Mouse (Mus musculus) stomach, embryonic 14.5 days (tissue): ENCODE results near the gene Lce1m. TPM values are rescaled to one million over a fixed set of nuclear protein-coding genes. Genes with fewer than 3 reads are reported as not detected.

ENCODE experiments used
- polyA plus RNA-seq: library from polyadenylated mRNA; unstranded; fragments of >200 nt; fragmentation: Nextera tagmentation; extraction: Ambion mirVana; gene quantifications from 2 replicates; pipeline ENCODE4 v1.2.1, GENCODE M21; 2014

The Lce1m gene
- polyA plus RNA-seq, 1 experiment from 2014 or later: not detected

Other genes starting within 250 kb of the Lce1m start
- gene Lce1i, start 240.2 kb downstream of the Lce1m start, polyA plus RNA-seq: not detected in 2 replicates
- not detected in 2 replicates for gene Lce1j, start 228.5 kb downstream of the Lce1m start, polyA plus RNA-seq
- not detected in 2 replicates for gene Lce1k, start 211.2 kb downstream of the Lce1m start, polyA plus RNA-seq
- gene Kprp, start 191.8 kb downstream of the Lce1m start, polyA plus RNA-seq: 0.15 TPM in 1 of 2 replicates, not detected in the other
- gene Lce1l, start 167.8 kb downstream of the Lce1m start, polyA plus RNA-seq: not detected in 2 replicates
- not detected in 2 replicates for gene 2310050C09Rik, start 148.8 kb downstream of the Lce1m start, polyA plus RNA-seq
- gene Lce3a, start 92.8 kb downstream of the Lce1m start, polyA plus RNA-seq: not detected in 2 replicates
- gene Lce3b, start 86.1 kb downstream of the Lce1m start, polyA plus RNA-seq: not detected in 2 replicates
- gene Lce3c, start 74.6 kb downstream of the Lce1m start, polyA plus RNA-seq: not detected in 2 replicates
- gene Lce3d, start 61.7 kb downstream of the Lce1m start, polyA plus RNA-seq: not detected in 2 replicates
- not detected in 2 replicates for gene Lce3e, start 52.0 kb downstream of the Lce1m start, polyA plus RNA-seq
- not detected in 2 replicates for gene Lce3f, start 26.8 kb downstream of the Lce1m start, polyA plus RNA-seq
- 0.38 and 0.85 TPM in 2 replicates for gene Crct1, start 3.4 kb downstream of the Lce1m start, polyA plus RNA-seq
- not detected in 2 replicates for gene Gm4858, start 49.8 kb upstream of the Lce1m start, polyA plus RNA-seq
- not detected in 2 replicates for gene Crnn, start 125.7 kb upstream of the Lce1m start, polyA plus RNA-seq
- 0.03 TPM in 1 of 2 replicates, not detected in the other for gene Flg2, start 178.2 kb upstream of the Lce1m start, polyA plus RNA-seq